Mouse (Mus musculus) urinary bladder, postnatal 36 days (tissue): Measurements from ENCODE around the gene Alyref2.

Experiments
- DNase-seq, 2 experiments: peaks; one replicate each; pipeline ENCODE4 v3.0.0; 2022; ENCODE audit warnings: low spot score in 2 of 2, mixed read lengths in 1 of 2

The Alyref2 gene

GRCm38 (mm10) chr1:171501016-171501610, 2.2 kb upstream of the Alyref2 start:
- DNase-seq = no peak

DNA sequence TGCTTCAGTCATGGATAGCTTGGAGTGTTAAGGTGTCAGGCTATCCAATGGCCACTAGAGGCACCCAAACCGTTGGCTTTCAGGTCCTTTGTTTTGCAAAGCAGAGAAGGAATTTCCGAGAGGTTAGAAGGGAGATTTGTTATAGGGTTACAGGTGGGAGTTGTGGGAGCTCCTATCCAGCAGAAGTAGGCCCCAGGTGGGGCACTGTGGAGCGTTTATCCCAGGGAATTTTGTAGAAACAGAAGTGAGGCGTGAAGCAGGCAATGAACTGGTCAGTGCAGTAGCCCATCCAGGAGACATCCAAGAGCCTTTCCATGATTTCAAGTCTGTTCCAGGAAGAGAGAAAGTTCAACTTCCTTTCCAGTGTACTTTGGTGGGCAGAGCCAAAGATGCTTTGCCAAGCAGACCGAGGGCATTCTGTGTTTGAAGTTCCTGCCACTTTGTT, 1.6 kb upstream of the Alyref2 start:
- DNase-seq = peak in 1 of 2 experiments; percentile 20

- peak in 1 of 2 experiments; percentile 36 for DNase-seq
These were observed 659 bp upstream of the Alyref2 start for GRCm38 (mm10) chr1:171502388-171503249.

DNA sequence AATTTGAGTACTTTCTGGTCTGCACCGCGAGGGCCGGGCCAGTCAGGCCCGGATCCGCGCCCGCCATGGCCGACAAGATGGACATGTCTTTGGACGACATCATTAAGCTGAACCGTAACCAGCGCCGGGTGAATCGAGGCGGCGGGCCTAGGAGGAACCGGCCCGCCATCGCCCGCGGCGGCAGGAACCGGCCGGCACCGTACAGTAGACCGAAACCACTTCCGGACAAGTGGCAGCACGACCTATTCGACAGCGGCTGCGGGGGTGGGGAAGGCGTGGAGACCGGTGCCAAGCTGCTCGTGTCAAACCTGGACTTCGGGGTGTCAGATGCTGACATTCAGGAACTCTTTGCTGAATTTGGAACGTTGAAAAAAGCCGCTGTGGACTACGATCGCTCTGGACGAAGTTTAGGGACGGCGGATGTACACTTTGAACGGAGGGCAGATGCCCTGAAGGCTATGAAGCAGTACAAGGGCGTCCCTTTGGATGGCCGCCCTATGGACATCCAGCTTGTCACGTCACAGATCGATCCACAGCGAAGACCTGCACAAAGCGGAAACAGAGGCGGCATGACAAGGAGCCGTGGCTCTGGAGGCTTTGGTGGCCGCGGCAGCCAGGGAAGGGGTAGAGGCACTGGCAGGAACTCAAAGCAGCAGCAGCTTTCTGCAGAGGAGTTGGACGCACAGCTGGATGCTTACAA, 464 bp downstream of the Alyref2 start:
- peak; percentile 54 to 65 for DNase-seq

GRCm38 (mm10) chr1:171504586-171504985, 1.3 kb downstream of the Alyref2 start:
- no peak for DNase-seq

DNA sequence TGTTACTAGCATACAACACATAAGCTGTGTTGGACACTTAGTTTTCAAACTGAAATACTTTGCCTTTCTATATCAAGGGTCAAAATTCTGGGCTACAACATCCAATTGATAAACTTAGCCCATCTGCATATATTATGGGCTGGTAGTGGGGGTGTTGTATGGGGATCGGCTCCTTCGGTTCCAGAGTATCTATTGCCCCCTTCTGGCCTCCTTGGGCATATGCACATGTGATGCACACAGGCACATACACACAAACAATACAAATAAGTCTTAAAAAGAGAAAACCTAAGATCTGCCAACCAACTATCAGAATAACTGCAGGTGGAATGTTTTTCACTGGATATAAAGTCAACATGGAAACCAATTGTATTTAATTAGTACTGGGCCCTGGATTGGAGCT, 10.0 kb downstream of the Alyref2 start:
- no peak for DNase-seq

DNA sequence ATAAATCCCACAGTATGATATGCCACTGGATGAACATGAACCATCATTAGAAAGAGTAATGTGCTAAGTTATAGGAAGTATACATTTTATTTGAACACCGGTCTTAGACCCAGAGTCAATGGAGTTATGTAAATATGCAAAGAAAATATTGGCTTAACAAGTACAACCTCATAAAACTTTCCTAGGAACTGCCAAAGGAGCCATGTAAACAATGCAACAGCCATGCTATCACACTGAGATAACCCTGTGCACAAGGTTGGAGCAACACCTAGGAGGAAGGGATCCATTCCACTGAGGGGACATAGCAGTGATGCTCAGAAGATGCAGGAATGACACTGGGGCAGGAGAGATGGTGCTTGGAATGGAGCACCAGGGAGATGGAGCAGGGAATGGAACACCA, 10.5 kb downstream of the Alyref2 start:
- DNase-seq = no peak

- no peak for DNase-seq
These were observed 11.8 kb downstream of the Alyref2 start for GRCm38 (mm10) chr1:171515039-171515438.

- DNase-seq = no peak
These were observed 12.3 kb downstream of the Alyref2 start for GRCm38 (mm10) chr1:171515557-171515956.

GRCm38 (mm10) chr1:171531367-171531766, 28.1 kb downstream of the Alyref2 start:
- DNase-seq = no peak

GRCm38 (mm10) chr1:171532830-171533229, 29.6 kb downstream of the Alyref2 start:
- no peak for DNase-seq

- no peak for DNase-seq
These were observed 31.3 kb downstream of the Alyref2 start for GRCm38 (mm10) chr1:171534557-171534956.

DNA sequence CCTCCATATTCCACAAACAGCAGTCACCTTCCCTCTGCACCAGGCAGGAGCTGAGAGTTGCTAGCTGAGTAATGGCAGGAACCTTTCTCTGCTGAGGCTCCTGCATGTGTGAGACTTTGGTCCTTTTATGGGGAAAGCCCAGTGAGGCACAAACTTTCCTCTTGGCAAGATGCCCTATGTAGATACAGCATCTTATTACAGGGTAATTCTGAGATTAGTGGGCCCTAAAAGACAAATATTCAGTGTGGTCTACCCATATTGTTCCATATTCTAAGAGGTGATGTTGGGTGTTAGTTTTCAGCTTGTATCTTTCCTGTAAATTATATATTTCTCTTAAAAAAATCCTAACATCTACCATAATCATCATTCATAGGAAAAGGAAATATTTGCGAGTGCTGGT, 31.9 kb downstream of the Alyref2 start, which contains the start of gene Itln1:
Gene Itln1 (minus strand): TSS at position 101 of the 400 bp plus-strand sequence.
- no peak for DNase-seq

- no peak for DNase-seq
These were observed 37.4 kb downstream of the Alyref2 start for GRCm38 (mm10) chr1:171540694-171541093.

DNA sequence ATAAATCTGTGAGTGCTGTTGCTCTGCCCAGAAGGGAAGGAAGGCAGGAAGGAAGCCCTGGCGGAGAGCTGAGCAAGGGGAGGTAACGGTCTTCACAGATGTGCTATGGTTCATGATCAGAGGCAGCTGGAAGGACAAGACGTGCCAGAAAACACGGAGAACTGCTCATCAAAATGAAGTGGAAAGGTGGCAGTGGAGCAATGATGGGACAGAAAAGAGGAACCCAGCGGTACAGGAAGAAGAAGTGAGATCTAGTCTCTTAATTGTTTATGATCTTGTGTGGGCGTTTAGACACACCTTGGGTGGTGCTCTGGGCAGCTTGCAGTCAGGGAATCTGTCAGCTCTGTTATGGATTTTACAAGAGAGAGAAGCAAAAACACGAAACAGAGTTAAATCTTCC, 48.0 kb downstream of the Alyref2 start:
- no peak for DNase-seq

- DNase-seq = no peak
These were observed 49.0 kb downstream of the Alyref2 start for GRCm38 (mm10) chr1:171552230-171552629.

GRCm38 (mm10) chr1:171553359-171554341, 50.4 kb downstream of the Alyref2 start:
- DNase-seq = no peak
